Mouse (Mus musculus): ENCODE data around the gene Muc3a. TPM values are rescaled to one million over a fixed set of nuclear protein-coding genes. Genes with fewer than 3 reads are reported as not detected.

Muc3a gene
- polyA plus RNA-seq (2012; rRNA removed; ENCODE audit: low replicate concordance): 0.91 and 2.0 TPM in 2 replicates

DNA sequence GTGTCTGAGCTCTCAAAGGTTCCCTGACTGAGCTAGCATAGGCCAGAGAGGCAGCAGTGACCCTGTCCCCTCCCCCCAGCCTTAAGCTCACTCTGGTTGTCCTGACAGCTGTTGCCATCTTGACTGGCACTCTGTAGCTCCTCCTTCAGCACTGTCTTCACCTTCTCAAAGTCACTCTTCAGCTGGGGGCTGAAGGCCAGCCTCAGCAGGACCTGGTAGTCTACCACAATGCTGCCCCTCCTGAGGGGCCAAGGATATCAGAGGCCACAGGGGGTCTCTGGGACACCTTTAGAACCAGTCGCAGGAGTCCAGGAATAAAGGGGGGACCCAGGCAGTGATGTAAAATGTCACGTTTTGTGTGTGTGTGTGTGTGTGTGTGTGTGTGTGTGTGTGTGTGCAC, at the start of gene Muc3a:
Gene Muc3a, minus strand, starts transcription at position 101 of the 400 bp plus-strand sequence.

Other genes with a start within 250 kb of the Muc3a start
- gene Cldn15, start 245.8 kb downstream of the Muc3a start, polyA plus RNA-seq (2012; rRNA removed; ENCODE audit: low replicate concordance): 45.3 and 109 TPM in 2 replicates
- 127 and 187 TPM in 2 replicates for gene Plod3, start 225.4 kb downstream of the Muc3a start, polyA plus RNA-seq (2012; rRNA removed; ENCODE audit: low replicate concordance)
- gene Znhit1, start 224.4 kb downstream of the Muc3a start, polyA plus RNA-seq (2012; rRNA removed; ENCODE audit: low replicate concordance): 86.1 and 90.2 TPM in 2 replicates
- not detected in 2 replicates for gene Vgf, start 186.0 kb downstream of the Muc3a start, polyA plus RNA-seq (2012; rRNA removed; ENCODE audit: low replicate concordance)
- 81.8 and 101 TPM in 2 replicates for gene Ap1s1, start 166.3 kb downstream of the Muc3a start, polyA plus RNA-seq (2012; rRNA removed; ENCODE audit: low replicate concordance)
- gene Serpine1, start 140.1 kb downstream of the Muc3a start, polyA plus RNA-seq (2012; rRNA removed; ENCODE audit: low replicate concordance): 7.5 and 24.0 TPM in 2 replicates
- gene Trim56, start 96.2 kb downstream of the Muc3a start, polyA plus RNA-seq (2012; rRNA removed; ENCODE audit: low replicate concordance): 11.1 and 20.5 TPM in 2 replicates
- 0.19 TPM in 1 of 2 replicates, not detected in the other for gene Muc3, start 63.1 kb downstream of the Muc3a start, polyA plus RNA-seq (2012; rRNA removed; ENCODE audit: low replicate concordance)
- gene Ache, start 75.1 kb upstream of the Muc3a start, polyA plus RNA-seq (2012; rRNA removed; ENCODE audit: low replicate concordance): 2.0 and 2.2 TPM in 2 replicates
- gene Ufsp1, start 82.2 kb upstream of the Muc3a start, polyA plus RNA-seq (2012; rRNA removed; ENCODE audit: low replicate concordance): 10.1 TPM in 2 replicates
- gene Srrt, start 95.3 kb upstream of the Muc3a start, polyA plus RNA-seq (2012; rRNA removed; ENCODE audit: low replicate concordance): 95.3 and 209 TPM in 2 replicates
- 58.7 and 109 TPM in 2 replicates for gene Trip6, start 102.0 kb upstream of the Muc3a start, polyA plus RNA-seq (2012; rRNA removed; ENCODE audit: low replicate concordance)
- 19.7 and 28.1 TPM in 2 replicates for gene Slc12a9, start 121.2 kb upstream of the Muc3a start, polyA plus RNA-seq (2012; rRNA removed; ENCODE audit: low replicate concordance)
- 51.9 and 77.0 TPM in 2 replicates for gene Ephb4, start 137.7 kb upstream of the Muc3a start, polyA plus RNA-seq (2012; rRNA removed; ENCODE audit: low replicate concordance)

Measured in subcutaneous adipose tissue, adult 2 months (tissue).